ENCODE assay signal across 16 mouse cellular contexts in genomic region chr16:31766298-31766697, GRCm38 (mm10).
A peak's percentile ranks its signal among the peaks of the same experiment; 100 is the strongest.
DNase-seq lines count a peak whose midpoint lies in the region; ATAC-seq and TF ChIP-seq lines count a peak whose summit lies in the region.
"Had no signal": no experiment of that assay in that cellular context is flagged by ENCODE, and none has a peak within 500 bp of the region (broad histone marks: within the 10 kb centered on the region; RNA-seq: fewer than 3 reads in every experiment).

No protein-coding gene starts in this region.

- no peaks in the 10 kb centered on the region for H3K36me3 ChIP-seq in forebrain, embryonic 15.5 days
- H3K36me3 ChIP-seq in hindbrain, embryonic 16.5 days (ENCODE audit: control insufficient read depth, insufficient read depth, low read length): no peaks in the 10 kb centered on the region
- H3K36me3 ChIP-seq in neural tube, embryonic 15.5 days: no peaks in the 10 kb centered on the region
- no peaks in the 10 kb centered on the region for H3K36me3 ChIP-seq in intestine, embryonic 16.5 days (ENCODE audit: control insufficient read depth, insufficient read depth, low read length)
- H3K36me3 ChIP-seq: embryonic facial prominence, embryonic 13.5 days; heart, embryonic 15.5 days had no signal

- 0 out of 2 replicates have a peak, but pooled peaks have one; percentile 58 for ATAC-seq in forebrain, embryonic 15.5 days (replicated peaks)
- ATAC-seq in hindbrain, embryonic 16.5 days: peak; percentile 75; the same call in 1 of the 2 replicates
- peak; percentile 59; the same call in 1 of the 2 replicates for ATAC-seq in neural tube, embryonic 15.5 days (ENCODE audit: low FRiP score)
- no peak for ATAC-seq in intestine, embryonic 16.5 days

- H3K4me3 ChIP-seq in layer of hippocampus, adult 2 months: no peak overlapping the region
- H3K4me3 ChIP-seq in forebrain, embryonic 15.5 days: no peak overlapping the region
- no peak overlapping the region for H3K4me3 ChIP-seq in hindbrain, embryonic 16.5 days (ENCODE audit: low read length)
- no peak overlapping the region for H3K4me3 ChIP-seq in neural tube, embryonic 15.5 days (replicated peaks)
- H3K4me3 ChIP-seq in intestine, embryonic 16.5 days (ENCODE audit: low read length): no peak overlapping the region
- H3K4me3 ChIP-seq: embryonic facial prominence, embryonic 13.5 days; heart, embryonic 15.5 days had no signal

- no peak for DNase-seq in layer of hippocampus, adult 2 months (ENCODE audit: low spot score in 2 of 2)
- DNase-seq in layer of hippocampus, adult 8-10 months (ENCODE audit: low spot score in 2 of 2): no peak
- DNase-seq in adrenal gland, postnatal 14 days: no peak
- DNase-seq: cerebellum, adult 2 months; gastrocnemius, postnatal 36 days; kidney, adult 11 months; left cerebral cortex, postnatal 4 days; liver; right cerebral cortex, postnatal 4 days had no signal

- no peak overlapping the region for H3K4me2 ChIP-seq in forebrain, embryonic 15.5 days (replicated peaks)
- no peak overlapping the region for H3K4me2 ChIP-seq in hindbrain, embryonic 16.5 days (ENCODE audit: low read length)
- no peak overlapping the region for H3K4me2 ChIP-seq in neural tube, embryonic 15.5 days
- no peak overlapping the region for H3K4me2 ChIP-seq in intestine, embryonic 16.5 days (ENCODE audit: low read depth, low read length)
- H3K4me2 ChIP-seq: embryonic facial prominence, embryonic 13.5 days; heart, embryonic 15.5 days had no signal

- H3K9me3 ChIP-seq in forebrain, embryonic 15.5 days: no peaks in the 10 kb centered on the region
- no peaks in the 10 kb centered on the region for H3K9me3 ChIP-seq in hindbrain, embryonic 16.5 days (ENCODE audit: control insufficient read depth, low read length)
- no peaks in the 10 kb centered on the region for H3K9me3 ChIP-seq in neural tube, embryonic 15.5 days (replicated peaks)
- no peaks in the 10 kb centered on the region for H3K9me3 ChIP-seq in intestine, embryonic 16.5 days (ENCODE audit: control insufficient read depth, low read length)
- H3K9me3 ChIP-seq: embryonic facial prominence, embryonic 13.5 days; heart, embryonic 15.5 days had no signal

- no peaks in the 10 kb centered on the region for H3K4me1 ChIP-seq in forebrain, embryonic 15.5 days
- H3K4me1 ChIP-seq in hindbrain, embryonic 16.5 days (ENCODE audit: control insufficient read depth, insufficient read depth, low read depth, low read length): no peaks in the 10 kb centered on the region
- H3K4me1 ChIP-seq in neural tube, embryonic 15.5 days: no peaks in the 10 kb centered on the region
- no peaks in the 10 kb centered on the region for H3K4me1 ChIP-seq in intestine, embryonic 16.5 days (ENCODE audit: control insufficient read depth, insufficient read depth, low read length)
- H3K4me1 ChIP-seq: embryonic facial prominence, embryonic 13.5 days had no signal

- H3K27ac ChIP-seq in layer of hippocampus, adult 2 months: peak overlapping the region; percentile 90
- H3K27ac ChIP-seq in forebrain, embryonic 15.5 days (replicated peaks): peak overlapping the region; percentile 77
- H3K27ac ChIP-seq in hindbrain, embryonic 16.5 days (ENCODE audit: low read depth, low read length): peak overlapping the region; percentile 26; the same call in 1 of the 2 replicates
- peak overlapping the region; percentile 54 for H3K27ac ChIP-seq in neural tube, embryonic 15.5 days (replicated peaks)
- no peak overlapping the region for H3K27ac ChIP-seq in intestine, embryonic 16.5 days (ENCODE audit: low read length)
- H3K27ac ChIP-seq: embryonic facial prominence, embryonic 13.5 days; heart, embryonic 15.5 days; stomach, postnatal 0 days had no signal

- no peak overlapping the region for H3K9ac ChIP-seq in forebrain, embryonic 15.5 days (replicated peaks)
- H3K9ac ChIP-seq in hindbrain, embryonic 16.5 days (ENCODE audit: low read depth, low read length): no peak overlapping the region
- no peak overlapping the region for H3K9ac ChIP-seq in neural tube, embryonic 15.5 days (replicated peaks)
- H3K9ac ChIP-seq in intestine, embryonic 16.5 days (ENCODE audit: low read depth, low read length): no peak overlapping the region
- H3K9ac ChIP-seq: embryonic facial prominence, embryonic 13.5 days; heart, embryonic 15.5 days had no signal

- WGBS in forebrain, embryonic 15.5 days: 86% methylated on average over 6 of the region's 6 CpGs
- 67% methylated on average over 6 of the region's 6 CpGs for WGBS in hindbrain, embryonic 16.5 days
- 55% methylated on average over 6 of the region's 6 CpGs for WGBS in neural tube, embryonic 15.5 days
- 93% methylated on average over 6 of the region's 6 CpGs for WGBS in intestine, embryonic 16.5 days

- TF ChIP-seq CTCF in layer of hippocampus, adult 2 months (conservative IDR thresholded peaks at IDR 0.05): no peak

- H3K27me3 ChIP-seq in forebrain, embryonic 15.5 days: no peaks in the 10 kb centered on the region
- no peaks in the 10 kb centered on the region for H3K27me3 ChIP-seq in hindbrain, embryonic 16.5 days (replicated peaks; ENCODE audit: control insufficient read depth, insufficient read depth, low read length)
- no peaks in the 10 kb centered on the region for H3K27me3 ChIP-seq in neural tube, embryonic 15.5 days (replicated peaks)
- no peaks in the 10 kb centered on the region for H3K27me3 ChIP-seq in intestine, embryonic 16.5 days (replicated peaks; ENCODE audit: control insufficient read depth, insufficient read depth, low read length)
- H3K27me3 ChIP-seq: embryonic facial prominence, embryonic 13.5 days; heart, embryonic 15.5 days had no signal
